Mouse (Mus musculus): ENCODE measurements at regions not wholly inside any gene's neighbourhood (a gene's known extent, or its start where the extent isn't known, plus 50 kb on each side); places are given as distances from the start of the nearest gene placed in this dataset.

GRCm38 (mm10) chr14:54185265-54185830 lies 68.6 kb downstream of the Dad1 start:
- in situ Hi-C loops (cut with MboI; ENCODE audit: low pct_unique_long_range_greater_than_20kb in 1 of 2, low sequenced_read_pairs in 2 of 2, unreplicated experiment in 1 of 2) = loop anchor here in 1 of 2 experiments (25.0 kb wide), 1 partner anchor 323 kb away; no protein-coding TSS in a partner anchor

- in situ Hi-C loops (cut with MboI; ENCODE audit: low pct_unique_long_range_greater_than_20kb in 1 of 2, low sequenced_read_pairs in 2 of 2, unreplicated experiment in 1 of 2) = loop anchor here in 1 of 2 experiments (25.0 kb wide), 1 partner anchor 322 kb away; no protein-coding TSS in a partner anchor
Observed at GRCm38 (mm10) chr14:54183873-54184272, 70.0 kb downstream of the Dad1 start.

- in situ Hi-C loops (cut with MboI; ENCODE audit: low pct_unique_long_range_greater_than_20kb in 1 of 2, low sequenced_read_pairs in 2 of 2, unreplicated experiment in 1 of 2) = loop anchor here in 1 of 2 experiments (25.0 kb wide), 1 partner anchor 321 kb away; no protein-coding TSS in a partner anchor
Observed at GRCm38 (mm10) chr14:54182838-54183237, 71.1 kb downstream of the Dad1 start.

- in situ Hi-C loops (cut with MboI; ENCODE audit: low pct_unique_long_range_greater_than_20kb in 1 of 2, low sequenced_read_pairs in 2 of 2, unreplicated experiment in 1 of 2) = loop anchor here in 1 of 2 experiments (25.0 kb wide), 1 partner anchor 319 kb away; no protein-coding TSS in a partner anchor
Observed at GRCm38 (mm10) chr14:54181306-54181705, 72.6 kb downstream of the Dad1 start.

GRCm38 (mm10) chr14:54180754-54181153 lies 73.2 kb downstream of the Dad1 start:
- in situ Hi-C loops (cut with MboI; ENCODE audit: low pct_unique_long_range_greater_than_20kb in 1 of 2, low sequenced_read_pairs in 2 of 2, unreplicated experiment in 1 of 2) = loop anchor here in 1 of 2 experiments (25.0 kb wide), 1 partner anchor 318 kb away; no protein-coding TSS in a partner anchor

- in situ Hi-C loops (cut with MboI; ENCODE audit: low pct_unique_long_range_greater_than_20kb in 1 of 2, low sequenced_read_pairs in 2 of 2, unreplicated experiment in 1 of 2) = loop anchor here in 1 of 2 experiments (25.0 kb wide), 1 partner anchor 318 kb away; no protein-coding TSS in a partner anchor
Observed at GRCm38 (mm10) chr14:54180271-54180670, 73.6 kb downstream of the Dad1 start.

- in situ Hi-C loops (cut with MboI; ENCODE audit: low pct_unique_long_range_greater_than_20kb in 1 of 2, low sequenced_read_pairs in 2 of 2, unreplicated experiment in 1 of 2) = loop anchor here in 1 of 2 experiments (25.0 kb wide), 1 partner anchor 317 kb away; no protein-coding TSS in a partner anchor
Observed at GRCm38 (mm10) chr14:54178856-54179255, 75.0 kb downstream of the Dad1 start.

- in situ Hi-C loops (cut with MboI; ENCODE audit: low pct_unique_long_range_greater_than_20kb in 1 of 2, low sequenced_read_pairs in 2 of 2, unreplicated experiment in 1 of 2) = loop anchor here in 1 of 2 experiments (25.0 kb wide), 1 partner anchor 314 kb away; no protein-coding TSS in a partner anchor
Observed at GRCm38 (mm10) chr14:54176469-54176868, 77.4 kb downstream of the Dad1 start.

- in situ Hi-C loops (cut with MboI; ENCODE audit: low pct_unique_long_range_greater_than_20kb in 1 of 2, low sequenced_read_pairs in 2 of 2, unreplicated experiment in 1 of 2) = loop anchor here in 1 of 2 experiments (25.0 kb wide), 1 partner anchor 313 kb away; no protein-coding TSS in a partner anchor
Observed at GRCm38 (mm10) chr14:54175476-54175875, 78.4 kb downstream of the Dad1 start.

GRCm38 (mm10) chr14:54173316-54173715 lies 80.6 kb downstream of the Dad1 start:
- in situ Hi-C loops (cut with MboI; ENCODE audit: low pct_unique_long_range_greater_than_20kb in 1 of 2, low sequenced_read_pairs in 2 of 2, unreplicated experiment in 1 of 2) = no loop called here

GRCm38 (mm10) chr14:54169254-54169653 lies 84.7 kb downstream of the Dad1 start:
- in situ Hi-C loops (cut with MboI; ENCODE audit: low pct_unique_long_range_greater_than_20kb in 1 of 2, low sequenced_read_pairs in 2 of 2, unreplicated experiment in 1 of 2) = no loop called here

- in situ Hi-C loops (cut with MboI; ENCODE audit: low pct_unique_long_range_greater_than_20kb in 1 of 2, low sequenced_read_pairs in 2 of 2, unreplicated experiment in 1 of 2) = no loop called here
Observed at GRCm38 (mm10) chr14:54168414-54168931, 85.4 kb downstream of the Dad1 start.

GRCm38 (mm10) chr14:54166057-54166456 lies 87.8 kb downstream of the Dad1 start:
- in situ Hi-C loops (cut with MboI; ENCODE audit: low pct_unique_long_range_greater_than_20kb in 1 of 2, low sequenced_read_pairs in 2 of 2, unreplicated experiment in 1 of 2) = no loop called here

- in situ Hi-C loops (cut with MboI; ENCODE audit: low pct_unique_long_range_greater_than_20kb in 1 of 2, low sequenced_read_pairs in 2 of 2, unreplicated experiment in 1 of 2) = no loop called here
Observed at GRCm38 (mm10) chr14:54164874-54165273, 89.0 kb downstream of the Dad1 start.

GRCm38 (mm10) chr14:54161916-54162315 lies 92.0 kb downstream of the Dad1 start:
- in situ Hi-C loops (cut with MboI; ENCODE audit: low pct_unique_long_range_greater_than_20kb in 1 of 2, low sequenced_read_pairs in 2 of 2, unreplicated experiment in 1 of 2) = no loop called here

GRCm38 (mm10) chr14:54161206-54161605 lies 92.7 kb downstream of the Dad1 start:
- in situ Hi-C loops (cut with MboI; ENCODE audit: low pct_unique_long_range_greater_than_20kb in 1 of 2, low sequenced_read_pairs in 2 of 2, unreplicated experiment in 1 of 2) = no loop called here

GRCm38 (mm10) chr14:54159816-54160215 lies 94.1 kb downstream of the Dad1 start:
- in situ Hi-C loops (cut with MboI; ENCODE audit: low pct_unique_long_range_greater_than_20kb in 1 of 2, low sequenced_read_pairs in 2 of 2, unreplicated experiment in 1 of 2) = loop anchor here (10.0 kb wide), 1 partner anchor 95 kb away; no protein-coding TSS in a partner anchor

GRCm38 (mm10) chr14:54158214-54158965 lies 95.5 kb downstream of the Dad1 start:
- in situ Hi-C loops (cut with MboI; ENCODE audit: low pct_unique_long_range_greater_than_20kb in 1 of 2, low sequenced_read_pairs in 2 of 2, unreplicated experiment in 1 of 2) = loop anchor here (10.0 kb wide), 1 partner anchor 94 kb away; no protein-coding TSS in a partner anchor

GRCm38 (mm10) chr14:54156536-54156935 lies 97.4 kb downstream of the Dad1 start:
- in situ Hi-C loops (cut with MboI; ENCODE audit: low pct_unique_long_range_greater_than_20kb in 1 of 2, low sequenced_read_pairs in 2 of 2, unreplicated experiment in 1 of 2) = loop anchor here (10.0 kb wide), 1 partner anchor 92 kb away; no protein-coding TSS in a partner anchor
